Mouse (Mus musculus) natural killer cell, adult 2 months (primary cell): Measurements from ENCODE around the gene Wdr20.
A peak's percentile ranks its signal among the peaks of the same experiment; 100 is the strongest.

ENCODE experiments used
- DNase-seq, 2 experiments: peaks; one replicate each; pipeline ENCODE4 v3.0.0; 2022; ENCODE audit warnings: low spot score in 2 of 2

Gene Wdr20

DNA sequence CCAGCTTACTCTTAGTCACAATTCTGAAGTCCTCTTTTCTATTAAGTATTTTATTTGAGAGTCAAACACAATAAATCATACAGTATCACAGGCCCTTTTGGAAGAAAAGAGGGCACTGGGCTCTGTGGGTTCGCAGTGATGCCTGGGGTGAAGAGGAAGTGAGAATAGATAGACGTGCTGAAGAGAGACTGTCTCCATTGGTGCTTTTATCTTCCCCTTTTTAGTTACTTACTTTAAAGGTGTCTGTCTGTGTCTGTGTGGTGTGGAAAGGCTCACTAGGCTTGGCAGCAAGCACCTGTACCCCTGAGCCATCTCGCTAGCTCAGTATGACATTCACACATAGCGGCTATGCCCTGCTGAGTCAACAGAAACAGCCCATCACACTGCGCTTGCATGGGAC, 40.1 kb downstream of the Wdr20 start:
- DNase-seq, result peak in 1 of 2 experiments; percentile 56

DNA sequence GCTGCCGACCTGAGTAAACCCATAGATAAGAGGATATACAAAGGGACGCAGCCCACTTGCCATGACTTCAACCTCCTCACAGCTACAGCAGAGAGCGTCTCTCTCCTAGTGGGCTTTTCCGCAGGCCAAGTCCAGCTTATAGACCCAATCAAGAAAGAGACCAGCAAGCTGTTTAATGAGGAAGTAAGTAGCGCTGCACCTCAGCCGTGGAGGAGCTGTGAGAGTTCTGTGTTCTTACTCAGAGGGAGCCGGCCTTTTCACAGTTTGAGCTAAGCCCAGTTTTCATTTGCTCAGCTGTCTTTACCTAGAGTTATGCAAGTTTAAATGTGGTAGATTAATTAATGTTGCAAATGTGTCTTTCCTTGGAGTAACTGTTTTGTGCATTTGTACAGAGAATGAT, 41.6 kb downstream of the Wdr20 start:
- DNase-seq, result no peak

DNA sequence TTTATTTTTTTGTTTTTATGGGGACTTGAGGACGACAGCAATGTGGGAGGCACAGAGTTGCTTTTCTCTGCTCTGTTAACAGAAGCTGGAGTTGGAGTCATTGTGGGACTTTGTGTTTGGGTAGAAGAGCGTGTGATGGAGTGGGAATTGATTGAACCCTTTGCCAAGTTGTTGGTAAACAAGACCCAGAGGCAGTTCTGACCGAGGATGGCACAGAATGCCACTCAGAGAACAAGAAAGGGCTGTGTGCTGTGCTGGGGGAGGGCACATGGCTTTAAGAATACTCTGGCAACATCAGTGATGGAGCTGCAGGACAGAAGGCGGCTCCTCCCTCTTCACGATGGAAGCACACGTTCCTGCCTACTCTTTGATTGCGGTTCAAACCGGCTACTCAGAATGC, 43.4 kb downstream of the Wdr20 start:
- no peak for DNase-seq

DNA sequence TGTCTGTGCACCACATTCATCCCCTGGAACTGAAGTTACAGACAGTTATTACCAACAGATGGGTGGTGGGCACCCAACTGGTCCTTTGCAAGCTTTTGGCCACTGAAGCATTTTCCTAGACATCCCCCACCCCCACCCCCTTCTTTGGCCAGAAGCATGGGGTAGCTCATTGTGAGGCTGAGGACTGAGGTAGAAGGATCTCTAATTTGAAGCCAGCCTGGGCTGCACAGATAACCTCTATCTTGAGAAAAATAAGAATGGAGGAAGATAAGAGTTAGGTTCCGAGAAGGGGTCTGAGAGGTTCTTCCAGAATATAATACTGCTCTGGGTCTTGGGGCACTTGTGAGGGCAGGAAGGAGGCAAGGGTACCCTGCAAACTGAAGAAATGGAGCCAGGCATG, 44.5 kb downstream of the Wdr20 start:
- DNase-seq, result no peak

DNA sequence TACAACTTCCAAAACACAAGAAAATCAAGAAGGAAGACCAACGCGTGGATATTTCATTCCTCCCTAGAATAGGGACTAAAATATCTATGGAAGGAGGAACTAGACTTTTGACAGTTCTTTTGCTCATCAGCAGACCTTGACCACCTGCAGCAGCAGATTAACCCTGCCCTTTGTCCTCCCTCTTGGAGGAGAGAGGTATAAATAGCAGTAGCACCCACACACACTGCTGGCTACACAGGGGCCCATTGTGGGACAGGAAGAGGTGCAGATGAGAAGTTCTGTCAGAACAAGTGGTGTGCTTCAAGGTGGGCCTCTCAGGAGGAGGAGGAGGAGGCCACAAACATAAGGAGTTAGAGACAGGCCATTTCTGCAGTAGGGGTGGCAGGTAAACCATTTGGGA, 46.5 kb downstream of the Wdr20 start:
- no peak for DNase-seq

DNA sequence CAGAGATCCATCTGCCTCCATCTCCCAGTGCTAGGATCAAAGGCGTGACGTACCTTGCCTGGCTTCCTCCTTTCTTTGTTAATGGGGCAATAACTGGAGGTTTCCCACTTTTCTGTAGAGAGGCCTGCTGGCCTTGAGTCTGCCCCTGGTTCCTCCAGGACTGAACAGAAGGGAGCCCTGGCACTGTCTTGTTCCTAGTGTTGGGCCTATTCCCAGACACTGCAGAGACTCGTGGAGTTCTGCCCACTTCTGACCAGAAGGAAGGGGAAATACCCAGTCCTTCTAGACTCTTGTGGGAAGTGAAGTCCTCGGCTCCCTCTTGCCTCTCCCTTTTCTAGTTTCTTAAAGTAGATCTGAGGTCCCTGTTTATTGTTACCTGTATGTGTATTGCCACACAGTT, 48.5 kb downstream of the Wdr20 start:
- no peak for DNase-seq

DNA sequence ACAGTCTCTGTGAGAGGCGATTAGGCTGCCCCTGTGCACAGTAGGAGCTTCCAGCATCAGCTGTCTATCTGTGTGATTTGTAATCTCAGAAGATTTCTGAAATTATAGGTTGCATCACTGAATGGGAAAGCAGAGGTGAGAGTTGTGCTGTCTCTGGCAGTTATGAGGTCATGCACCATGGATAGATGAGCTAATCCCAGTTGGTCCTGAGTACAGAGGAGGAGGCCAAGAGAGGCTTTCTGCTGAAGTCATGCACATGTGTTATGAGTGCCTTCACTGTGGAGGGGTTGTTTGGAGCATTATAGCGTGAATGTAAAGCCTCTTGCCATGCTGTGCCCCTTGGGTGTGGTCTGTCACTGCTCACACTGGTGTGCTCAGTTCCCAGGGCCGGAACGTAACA, 52.8 kb downstream of the Wdr20 start:
- DNase-seq, result no peak

DNA sequence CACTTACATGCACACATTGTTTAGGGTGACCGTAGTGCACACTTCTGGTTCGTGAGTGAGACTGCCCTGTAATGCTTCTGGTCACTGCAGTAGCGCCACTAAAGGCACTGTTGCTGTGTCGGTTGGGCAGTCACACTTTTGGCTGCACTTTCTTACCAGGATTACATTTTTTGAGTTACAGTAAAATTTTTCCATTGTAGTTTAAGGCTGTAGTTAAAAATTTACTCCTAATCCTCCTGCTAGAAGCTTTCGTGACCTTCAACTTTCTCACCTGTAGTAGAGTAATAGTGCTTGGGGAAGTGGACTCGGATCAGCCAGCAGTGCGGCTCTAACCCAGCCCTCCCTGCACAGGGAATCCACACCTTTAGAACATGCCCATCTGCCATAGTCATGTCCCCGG, 53.3 kb downstream of the Wdr20 start:
- DNase-seq, result no peak

DNA sequence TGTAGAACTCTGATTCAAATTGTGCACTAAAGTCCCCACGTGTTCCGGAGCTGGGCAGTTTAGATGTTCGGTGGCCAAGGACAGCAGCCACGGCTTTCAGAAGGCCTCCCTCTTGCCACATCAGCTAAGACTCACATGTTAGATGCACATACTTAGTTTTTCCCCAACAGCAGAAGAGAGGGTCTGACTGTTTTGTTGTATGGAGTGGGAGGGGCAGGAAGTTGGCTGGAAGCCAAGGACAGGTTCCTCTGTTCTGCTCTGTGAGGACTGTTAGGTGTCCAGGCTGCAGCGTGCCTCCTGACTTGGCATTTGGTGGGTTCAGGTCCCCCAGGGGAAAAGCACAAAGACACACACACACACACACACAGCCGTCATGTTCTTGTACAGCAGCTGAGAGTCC, 57.3 kb downstream of the Wdr20 start:
- DNase-seq, result no peak

DNA sequence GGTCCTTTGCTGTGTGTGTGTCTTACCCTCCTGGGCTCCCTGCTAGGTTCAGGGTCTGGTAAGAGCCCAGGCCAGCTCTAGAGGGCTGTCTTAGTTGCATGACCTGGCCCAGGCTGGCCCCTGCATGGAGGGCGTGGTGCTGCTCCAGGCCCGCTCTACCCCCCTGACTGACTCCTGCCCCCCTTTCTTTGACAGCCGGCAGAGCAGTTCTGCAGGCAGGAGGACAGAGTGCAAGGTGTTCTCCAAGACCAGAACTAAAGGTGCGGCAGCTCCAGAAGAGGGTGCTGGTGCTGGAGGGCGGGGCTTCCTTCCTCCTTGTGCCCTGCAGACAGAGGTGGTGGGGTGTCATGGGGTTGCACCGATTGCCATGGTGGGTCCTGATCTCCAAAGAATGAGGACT, 59.0 kb downstream of the Wdr20 start:
- DNase-seq, result no peak

DNA sequence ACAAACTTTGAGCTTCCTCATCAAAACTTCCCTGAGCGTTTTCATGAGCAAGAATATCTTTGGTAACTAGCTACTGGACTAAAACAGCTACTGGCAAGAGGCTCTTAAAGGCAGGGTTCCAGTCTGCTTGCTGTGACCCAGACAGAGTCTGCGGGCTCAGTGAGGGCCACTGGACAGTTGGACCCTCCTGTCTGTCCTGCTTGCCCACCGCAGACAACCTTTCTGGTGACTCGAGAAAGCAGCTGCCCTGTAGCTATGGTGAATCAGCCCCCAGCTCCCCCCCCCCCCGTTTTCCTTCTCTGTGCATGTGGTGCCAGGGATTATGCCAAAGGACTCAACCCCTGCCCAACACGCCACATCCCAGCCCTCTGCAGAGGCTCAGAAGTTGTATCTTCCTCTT, 59.5 kb downstream of the Wdr20 start:
- DNase-seq, result no peak

DNA sequence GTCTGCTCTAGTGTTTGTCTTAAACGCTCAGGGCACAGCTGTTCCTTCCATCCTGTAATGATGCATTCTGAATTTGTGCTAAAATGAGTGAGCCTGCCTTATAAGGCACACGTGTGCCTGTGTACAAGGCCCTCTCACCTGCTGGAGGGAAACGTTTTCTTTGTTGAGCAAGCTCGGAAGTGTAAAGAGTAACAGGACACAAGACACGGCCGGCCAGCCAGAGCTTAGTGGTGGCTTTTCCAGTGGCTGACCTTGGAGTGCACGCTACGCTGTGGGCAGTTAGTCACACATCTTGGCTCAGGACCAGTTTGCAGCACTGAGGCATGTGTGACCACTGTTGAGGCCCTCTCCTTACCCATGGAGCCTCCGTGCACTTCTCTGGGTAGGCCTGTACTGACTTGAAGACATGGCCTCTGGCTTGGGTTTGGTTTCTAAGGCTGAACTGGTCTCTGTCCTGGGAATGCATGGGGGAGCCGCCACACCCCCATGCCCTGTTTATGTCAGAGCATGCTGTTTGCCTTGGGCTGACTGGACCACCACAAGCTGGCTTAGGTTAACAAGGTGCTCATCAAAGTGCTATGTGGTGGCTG, 60.2 kb downstream of the Wdr20 start:
- DNase-seq, result no peak

DNA sequence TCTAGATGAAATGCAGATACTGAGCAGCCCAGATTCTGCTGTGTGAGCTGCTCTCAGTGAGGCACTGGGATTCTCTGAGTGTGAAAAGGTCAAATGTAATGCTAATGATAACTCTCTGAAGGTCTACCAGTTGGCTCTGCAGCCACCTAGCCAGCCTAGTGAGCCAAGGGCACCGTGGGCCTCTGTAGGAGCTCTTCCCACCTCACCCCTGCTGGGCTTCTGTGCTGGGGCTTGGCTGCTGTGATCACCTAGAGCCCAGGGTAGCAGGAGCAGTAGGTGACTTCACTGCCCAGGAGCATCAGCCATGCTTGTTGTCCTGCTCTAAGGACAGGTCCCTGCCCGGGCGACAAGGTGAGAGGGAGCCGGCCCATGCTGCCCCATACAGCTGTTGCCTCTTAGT, 61.5 kb downstream of the Wdr20 start:
- DNase-seq, result no peak

DNA sequence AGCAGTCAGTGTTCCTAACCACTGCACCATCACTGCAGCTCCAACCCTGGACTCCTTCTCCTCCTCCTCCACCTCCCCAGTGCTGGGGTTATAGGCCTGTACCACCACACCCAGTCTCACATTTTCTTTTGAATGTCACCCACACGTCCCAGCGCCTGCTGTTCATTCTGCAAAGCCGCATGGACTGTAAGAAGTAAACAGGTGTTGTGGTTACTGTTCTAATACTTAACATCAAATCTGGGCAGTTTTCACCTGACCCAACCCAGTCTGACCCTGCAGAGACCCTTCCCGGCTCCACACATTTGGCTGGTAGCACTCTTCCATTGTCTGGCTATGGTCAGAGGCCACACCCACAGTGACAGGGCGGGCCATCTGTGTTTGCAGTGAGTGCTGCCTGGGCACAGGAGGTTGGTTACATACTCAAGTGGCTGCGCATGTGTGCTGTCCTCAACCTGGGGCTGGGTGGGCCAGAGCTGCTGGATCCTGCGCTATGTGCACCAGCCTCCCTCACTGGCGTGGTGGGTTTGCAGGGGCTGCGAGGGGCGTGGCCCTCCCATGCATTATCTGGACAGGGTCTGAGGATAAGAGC, 64.2 kb downstream of the Wdr20 start:
- no peak for DNase-seq

DNA sequence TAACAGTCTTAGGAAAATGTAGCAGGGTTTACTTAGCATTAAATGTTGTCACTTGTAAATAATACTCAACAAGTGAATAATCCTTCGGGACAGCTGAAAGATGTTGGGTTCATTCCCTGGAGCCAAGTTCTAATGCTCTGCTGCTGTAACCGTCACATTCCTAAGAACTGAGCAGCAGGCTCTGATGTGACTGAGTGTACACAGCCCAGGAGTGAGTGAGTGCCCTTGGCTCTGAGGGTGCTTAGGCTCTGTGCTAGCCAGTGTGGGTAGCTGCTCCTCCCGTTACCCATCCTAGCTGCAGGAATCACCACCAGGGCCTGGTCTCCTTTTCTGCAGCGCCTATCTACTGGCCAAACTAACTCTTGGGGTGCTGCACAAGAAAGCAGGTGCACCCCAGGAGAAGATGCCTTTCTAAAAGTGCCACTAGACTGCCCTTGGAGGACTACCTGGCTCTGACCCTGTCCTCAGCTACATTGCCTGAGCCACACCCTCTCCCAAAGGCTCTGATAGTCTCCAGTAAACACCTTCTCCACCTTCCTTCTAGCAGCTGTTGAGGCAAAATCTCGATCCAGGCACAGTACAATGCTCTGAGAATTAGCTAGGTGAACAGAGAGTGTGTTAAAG, 65.0 kb downstream of the Wdr20 start:
- DNase-seq, result no peak

DNA sequence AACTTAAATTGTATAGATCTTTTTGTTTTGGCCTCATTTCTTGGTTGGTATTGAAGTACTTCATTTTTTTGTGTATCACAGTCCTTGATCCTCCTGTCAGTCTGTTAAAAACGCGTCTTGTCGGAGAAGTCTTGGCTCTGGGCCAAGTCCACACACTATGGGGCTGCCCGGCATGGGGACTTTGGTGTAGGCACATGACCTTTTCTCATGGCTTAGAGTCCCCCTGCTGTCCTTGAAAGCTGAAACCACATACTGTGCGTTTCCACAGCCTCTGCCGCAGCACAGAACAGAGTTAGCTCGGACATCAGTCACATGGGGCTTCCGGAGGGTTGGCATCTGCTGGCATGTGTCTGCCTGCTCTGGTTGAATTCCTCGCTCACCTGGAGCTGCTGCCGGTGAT, 66.5 kb downstream of the Wdr20 start:
- DNase-seq, result no peak

DNA sequence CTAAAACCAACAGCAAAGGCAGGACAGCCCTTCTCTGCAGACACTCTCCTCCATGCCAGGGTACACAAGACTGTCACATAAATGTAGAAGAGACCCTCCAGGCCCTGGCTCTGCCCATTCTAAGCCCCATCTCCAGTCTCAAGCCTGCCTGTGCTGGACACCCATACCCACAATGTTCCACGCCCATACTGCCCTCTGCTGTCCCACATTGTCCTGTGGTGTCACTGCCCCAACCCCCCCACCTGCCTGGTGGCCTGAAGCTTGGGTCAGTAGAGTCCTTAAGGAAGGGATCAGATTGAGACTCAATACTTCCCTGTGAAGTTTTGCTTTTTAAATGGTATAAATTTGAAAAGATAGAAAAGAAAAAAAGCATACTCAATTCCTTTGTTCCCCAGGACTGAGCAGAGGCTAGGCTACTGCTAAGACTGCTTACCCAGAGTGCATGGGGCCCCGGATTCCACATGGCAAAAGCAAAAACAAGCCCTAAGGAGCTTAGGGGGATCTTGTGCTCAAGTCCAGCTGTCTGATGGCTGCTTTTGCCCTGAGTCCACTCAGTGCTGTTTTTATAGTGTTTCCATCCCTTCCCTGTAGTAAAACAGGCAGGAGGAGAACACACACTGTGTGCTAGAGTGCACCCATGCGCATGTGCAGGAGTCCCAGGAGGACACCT, 68.7 kb downstream of the Wdr20 start:
- no peak for DNase-seq

DNA sequence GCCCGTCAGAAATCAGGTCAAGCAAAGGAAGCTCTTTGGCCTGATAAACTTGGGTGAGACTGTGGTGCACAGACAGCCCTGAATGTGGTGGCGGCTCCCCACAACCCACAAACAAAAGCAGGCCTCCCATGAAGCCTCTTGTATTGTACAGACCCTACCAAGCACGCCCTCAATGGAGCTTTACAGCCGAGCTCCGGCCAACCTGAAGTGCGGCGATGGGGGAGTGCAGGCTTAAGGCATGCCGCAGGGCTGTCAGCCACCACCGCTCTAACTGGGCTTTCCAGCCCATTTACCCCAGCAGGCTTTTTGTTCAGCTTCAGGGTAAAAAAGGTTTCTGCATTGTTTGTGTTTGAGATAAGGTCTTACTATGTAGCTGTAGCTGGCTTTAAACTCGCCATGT, 70.7 kb downstream of the Wdr20 start:
- no peak for DNase-seq

DNA sequence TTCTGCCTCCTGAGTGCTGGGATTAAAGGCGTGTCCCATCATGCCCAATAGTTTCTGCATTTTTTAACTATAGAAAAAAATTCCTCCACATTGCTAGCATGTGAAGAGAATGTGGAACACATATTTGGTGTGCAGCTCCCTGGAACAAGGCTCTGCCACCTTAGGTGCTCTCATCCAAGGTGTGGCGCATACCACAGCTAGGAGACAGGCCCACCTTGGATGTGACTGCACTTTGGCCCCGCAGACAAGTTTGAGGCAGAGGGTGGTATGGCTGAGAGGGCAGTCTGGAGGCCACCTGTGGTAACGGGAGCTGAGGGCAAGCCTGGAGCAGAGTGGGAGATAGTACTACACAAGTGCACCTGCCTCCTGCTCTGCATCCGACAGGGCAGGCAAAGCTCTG, 71.1 kb downstream of the Wdr20 start:
- no peak for DNase-seq

DNA sequence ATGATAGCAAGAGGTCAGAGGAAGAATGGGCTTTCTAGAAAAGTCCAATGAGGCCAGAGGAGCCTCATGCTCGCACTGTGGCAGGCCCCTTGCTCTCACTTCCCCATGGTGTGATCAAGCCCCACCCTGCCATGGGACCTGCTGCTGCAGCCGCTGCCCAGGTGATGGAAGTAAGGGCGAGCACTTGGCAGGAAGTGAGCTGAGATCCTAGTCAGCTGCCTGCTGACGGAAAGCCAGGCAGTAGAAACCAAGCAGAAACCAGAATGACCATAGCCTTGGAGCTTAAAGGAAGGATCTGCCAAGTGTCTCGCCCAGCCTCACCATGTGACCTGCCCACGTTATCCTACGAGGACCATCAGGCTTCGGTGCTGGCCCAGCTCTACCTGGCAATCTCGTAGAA, 75.4 kb downstream of the Wdr20 start:
- peak in 1 of 2 experiments; percentile 21 for DNase-seq

DNA sequence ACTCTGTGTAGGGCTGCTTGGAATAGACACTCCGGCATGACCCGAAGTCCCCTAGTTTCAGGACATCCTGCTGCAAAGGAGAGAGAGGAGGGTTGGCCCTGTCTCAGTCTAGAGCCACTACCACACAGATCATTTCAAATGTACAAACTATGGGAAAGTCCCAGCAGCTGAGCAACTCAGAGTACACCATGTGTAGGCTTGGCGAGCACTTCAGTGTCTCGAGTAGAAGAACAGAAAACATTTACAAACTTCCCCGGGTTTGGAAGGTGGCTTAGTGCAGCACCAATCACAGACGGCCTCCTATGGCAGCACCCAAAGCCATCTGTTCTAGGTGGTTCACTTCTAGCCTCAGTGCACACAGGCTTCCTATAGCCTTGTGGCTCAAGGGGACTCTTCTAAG, 75.9 kb downstream of the Wdr20 start:
- no peak for DNase-seq

DNA sequence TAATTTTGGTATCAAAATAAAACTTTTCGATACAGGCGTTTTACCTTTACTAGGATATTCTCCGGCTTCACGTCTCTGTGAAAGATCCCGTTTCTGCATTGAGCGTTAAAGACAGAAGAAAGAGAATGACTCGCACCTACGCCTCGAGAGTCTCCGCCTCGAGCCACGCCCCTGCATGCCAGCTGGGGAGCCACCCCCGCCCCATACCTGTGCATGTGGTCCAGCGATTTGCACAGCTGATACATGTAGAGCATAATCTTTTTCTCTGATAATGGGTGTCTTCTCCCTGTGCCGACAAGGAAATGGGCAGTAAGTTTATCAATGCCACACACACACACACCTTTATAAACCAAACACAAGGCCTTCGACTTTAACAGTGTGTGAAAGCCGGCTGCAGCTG, 77.2 kb downstream of the Wdr20 start:
- DNase-seq, result no peak

DNA sequence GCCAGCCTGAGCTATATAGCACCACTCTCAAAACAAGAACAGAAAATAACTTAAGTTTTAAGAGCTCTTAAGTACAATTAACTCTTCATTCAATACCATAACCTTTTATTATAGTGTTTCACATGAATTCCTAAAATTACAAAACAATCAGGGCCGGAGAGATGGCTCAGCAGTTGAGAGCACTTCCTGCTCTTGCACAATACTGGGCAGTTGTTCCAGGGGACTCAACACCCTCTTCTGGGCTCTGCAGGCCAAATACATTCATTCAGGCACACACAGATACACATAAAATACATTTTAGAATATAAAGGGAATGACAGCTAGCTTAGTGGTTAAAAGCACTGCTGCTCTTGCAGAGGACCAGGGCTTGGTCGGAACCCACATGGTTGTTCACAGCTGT, 79.1 kb downstream of the Wdr20 start:
- no peak for DNase-seq
